Mouse (Mus musculus): ENCODE results near the gene Ackr4. TPM values are rescaled to one million over a fixed set of nuclear protein-coding genes. Genes with fewer than 3 reads are reported as not detected.
A peak's percentile ranks its signal among the peaks of the same experiment; 100 is the strongest.

Gene Ackr4
- total and polyA plus RNA-seq, 3 experiments, result 0.33 TPM; not detected in 2

DNA sequence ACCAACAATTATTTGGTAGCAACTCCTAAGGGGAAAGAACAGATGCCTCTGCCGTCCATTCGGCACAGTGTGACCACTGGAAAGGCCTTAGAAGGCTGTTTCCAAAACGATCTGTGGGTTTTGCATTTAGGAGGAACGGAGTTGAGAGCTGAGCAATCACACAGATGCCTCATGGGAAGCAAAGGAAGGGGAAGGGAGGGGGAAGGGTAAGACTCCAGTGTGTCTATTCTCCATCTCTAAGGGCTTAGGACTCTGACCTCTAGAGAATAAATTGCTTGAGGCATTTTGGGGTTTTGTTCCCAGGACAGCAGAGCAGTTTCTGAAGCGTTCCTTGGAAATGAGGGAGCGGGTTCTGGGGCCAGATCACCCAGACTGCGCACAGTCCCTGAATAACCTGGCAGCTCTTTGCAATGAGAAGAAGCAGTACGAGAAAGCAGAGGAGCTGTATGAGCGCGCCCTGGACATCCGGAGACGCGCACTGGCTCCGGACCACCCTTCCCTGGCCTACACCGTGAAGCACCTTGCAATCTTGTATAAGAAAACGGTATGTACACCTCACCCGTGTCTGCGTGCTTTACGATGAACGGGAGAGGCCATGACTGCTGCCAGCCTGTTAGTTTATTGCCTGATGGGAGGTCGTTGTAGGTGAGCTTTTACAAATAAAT lies 87.6 kb downstream of the Ackr4 start:
- H3K9me3 ChIP-seq (replicated peaks), result no peaks in the 10 kb centered on the region
- ATAC-seq (ENCODE audit: extremely low read depth, insufficient number of reproducible peaks, low FRiP score, poor library complexity, severe bottlenecking), result no peak

DNA sequence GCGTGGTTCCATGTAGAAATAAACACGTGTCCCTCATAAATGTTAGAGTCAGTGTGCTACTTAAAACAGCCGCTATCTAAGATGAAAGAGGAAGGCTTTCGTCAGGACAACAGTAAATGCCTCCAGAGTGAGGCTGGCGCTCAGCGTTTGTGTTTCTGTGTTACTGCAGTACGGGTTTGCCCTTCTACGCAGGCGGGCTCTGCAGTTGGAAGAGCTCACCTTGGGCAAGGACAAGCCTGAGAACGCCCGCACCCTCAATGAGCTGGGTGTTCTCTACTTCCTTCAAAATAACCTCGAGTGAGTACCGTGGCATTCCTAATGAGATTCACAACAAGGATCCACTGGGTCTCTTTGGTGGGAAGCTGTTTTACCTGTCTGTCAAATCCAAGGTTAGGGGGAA lies 88.5 kb downstream of the Ackr4 start:
- 0 out of 2 replicates have a peak, but pooled peaks cover 4% of the 10 kb centered on the region for H3K4me1 ChIP-seq (ENCODE audit: insufficient read depth, low read depth, low read length)

More for the DNA sequence above, 87.6 kb downstream of the Ackr4 start:
- Histone ChIP-seq H3K4me3 (ENCODE audit: low read depth, low read length) (no peak overlapping the region), H3K36me3 (replicated peaks) (no peaks in the 10 kb centered on the region), H3K27me3 (ENCODE audit: insufficient read depth, low read length) (peaks cover 2% of the 10 kb centered on the region; the same call in 1 of the 2 replicates), H3K4me1 (ENCODE audit: insufficient read depth, low read depth, low read length) (0 out of 2 replicates have a peak, but pooled peaks cover 4% of the 10 kb centered on the region)
- TF ChIP-seq TAL1 (conservative IDR thresholded peaks at IDR 0.05; ENCODE audit: low read depth, low read length) (no peak), GATA1 (IDR thresholded peaks at IDR 0.05; ENCODE audit: borderline replicate concordance, low read length) (no peak), POLR2AphosphoS5 (IDR thresholded peaks at IDR 0.05; ENCODE audit: insufficient replicate concordance, low read depth, low read length) (no peak), GATA2 (IDR thresholded peaks at IDR 0.05; ENCODE audit: borderline replicate concordance, low read depth, low read length) (no peak), CTCF (IDR thresholded peaks at IDR 0.05; ENCODE audit: low read depth, low read length) (no peak)
- no peak for DNase-seq (ENCODE audit: low spot score)

DNA sequence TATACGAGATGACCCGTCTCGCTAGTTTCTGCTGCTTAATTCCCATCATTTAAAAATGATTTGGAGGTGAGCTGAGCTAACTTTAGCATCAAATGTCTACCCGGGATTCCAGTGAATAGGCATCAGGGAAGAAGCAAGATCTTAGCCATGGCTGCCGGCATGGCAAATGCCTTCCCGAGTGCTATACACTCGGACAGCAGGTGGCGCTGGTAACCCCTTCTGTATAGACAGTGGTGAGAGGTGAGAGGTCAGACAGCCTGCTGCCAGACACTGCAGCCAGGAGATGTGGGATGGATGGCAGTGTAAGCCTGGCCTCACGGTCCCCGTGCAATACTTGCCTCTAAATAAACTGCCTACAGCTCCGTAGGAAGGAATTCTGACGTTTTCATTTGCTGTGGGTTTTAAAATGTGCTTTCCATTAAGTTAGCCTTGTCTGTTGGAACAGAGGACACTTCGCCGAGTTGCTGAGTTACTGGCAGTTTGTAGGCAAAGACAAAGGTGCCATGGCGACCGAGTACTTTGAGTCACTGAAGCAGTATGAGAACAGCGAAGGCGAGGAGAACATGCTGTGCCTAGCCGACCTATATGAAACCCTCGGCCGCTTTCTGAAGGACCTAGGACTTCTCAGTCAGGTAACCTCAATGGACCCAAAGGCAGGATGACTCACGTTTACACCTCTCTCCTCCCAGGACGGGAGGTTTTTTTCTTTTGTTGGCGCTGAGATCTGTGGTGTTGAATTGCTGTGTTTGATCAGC lies 91.3 kb downstream of the Ackr4 start:
- Histone ChIP-seq H3K4me1 (ENCODE audit: insufficient read depth, low read depth, low read length) (0 out of 2 replicates have a peak, but pooled peaks cover 4% of the 10 kb centered on the region), H3K36me3 (replicated peaks) (no peaks in the 10 kb centered on the region), H3K9me3 (replicated peaks) (no peaks in the 10 kb centered on the region), H3K4me3 (ENCODE audit: low read depth, low read length) (no peak overlapping the region), H3K27me3 (ENCODE audit: insufficient read depth, low read length) (no peaks in the 10 kb centered on the region; the same call in 1 of the 2 replicates)
- ATAC-seq (ENCODE audit: extremely low read depth, insufficient number of reproducible peaks, low FRiP score, poor library complexity, severe bottlenecking) (peak; percentile 80), DNase-seq (ENCODE audit: low spot score) (peak; percentile 53)
- TF ChIP-seq TAL1 (conservative IDR thresholded peaks at IDR 0.05; ENCODE audit: low read depth, low read length), result no peak
- peak; percentile 57 for TF ChIP-seq CTCF (IDR thresholded peaks at IDR 0.05; ENCODE audit: low read depth, low read length)

More for the DNA sequence above, 88.5 kb downstream of the Ackr4 start:
- H3K36me3 ChIP-seq (replicated peaks), result no peaks in the 10 kb centered on the region
- ATAC-seq (ENCODE audit: extremely low read depth, insufficient number of reproducible peaks, low FRiP score, poor library complexity, severe bottlenecking) (no peak), DNase-seq (ENCODE audit: low spot score) (no peak)
- no peaks in the 10 kb centered on the region for H3K9me3 ChIP-seq (replicated peaks)
- H3K4me3 ChIP-seq (ENCODE audit: low read depth, low read length), result no peak overlapping the region
- TF ChIP-seq GATA1 (IDR thresholded peaks at IDR 0.05; ENCODE audit: borderline replicate concordance, low read length) (no peak), POLR2AphosphoS5 (IDR thresholded peaks at IDR 0.05; ENCODE audit: insufficient replicate concordance, low read depth, low read length) (no peak), GATA2 (IDR thresholded peaks at IDR 0.05; ENCODE audit: borderline replicate concordance, low read depth, low read length) (no peak), CTCF (IDR thresholded peaks at IDR 0.05; ENCODE audit: low read depth, low read length) (no peak), TAL1 (conservative IDR thresholded peaks at IDR 0.05; ENCODE audit: low read depth, low read length) (no peak)
- peaks cover 2% of the 10 kb centered on the region; the same call in 1 of the 2 replicates for H3K27me3 ChIP-seq (ENCODE audit: insufficient read depth, low read length)

DNA sequence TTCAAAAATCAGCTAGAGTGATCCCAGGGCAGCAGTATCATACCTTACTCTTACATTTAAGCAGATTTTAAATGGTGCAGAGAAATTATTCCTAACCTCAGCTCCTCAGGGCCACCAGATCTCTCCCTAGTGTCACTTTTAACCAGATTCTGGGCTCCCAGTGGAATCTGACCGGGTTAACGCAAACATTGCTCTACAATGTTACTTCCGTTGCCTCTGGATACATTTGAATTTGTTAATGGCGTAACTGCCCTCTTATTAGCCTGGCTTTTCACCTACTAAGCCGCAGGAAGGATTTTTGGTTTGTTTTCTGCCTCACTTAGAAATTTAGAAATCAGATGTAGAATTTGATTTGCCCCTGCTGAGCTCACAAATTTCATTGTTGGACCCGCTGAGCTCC lies 92.0 kb downstream of the Ackr4 start:
- TF ChIP-seq CTCF (IDR thresholded peaks at IDR 0.05; ENCODE audit: low read depth, low read length) (no peak), TAL1 (conservative IDR thresholded peaks at IDR 0.05; ENCODE audit: low read depth, low read length) (no peak)
- Histone ChIP-seq H3K4me3 (ENCODE audit: low read depth, low read length) (no peak overlapping the region), H3K9me3 (replicated peaks) (no peaks in the 10 kb centered on the region), H3K4me1 (ENCODE audit: insufficient read depth, low read depth, low read length) (0 out of 2 replicates have a peak, but pooled peaks cover 4% of the 10 kb centered on the region), H3K27me3 (ENCODE audit: insufficient read depth, low read length) (no peaks in the 10 kb centered on the region; the same call in 1 of the 2 replicates), H3K36me3 (replicated peaks) (no peaks in the 10 kb centered on the region)
- no peak for DNase-seq (ENCODE audit: low spot score)
- ATAC-seq (ENCODE audit: extremely low read depth, insufficient number of reproducible peaks, low FRiP score, poor library complexity, severe bottlenecking), result no peak

DNA sequence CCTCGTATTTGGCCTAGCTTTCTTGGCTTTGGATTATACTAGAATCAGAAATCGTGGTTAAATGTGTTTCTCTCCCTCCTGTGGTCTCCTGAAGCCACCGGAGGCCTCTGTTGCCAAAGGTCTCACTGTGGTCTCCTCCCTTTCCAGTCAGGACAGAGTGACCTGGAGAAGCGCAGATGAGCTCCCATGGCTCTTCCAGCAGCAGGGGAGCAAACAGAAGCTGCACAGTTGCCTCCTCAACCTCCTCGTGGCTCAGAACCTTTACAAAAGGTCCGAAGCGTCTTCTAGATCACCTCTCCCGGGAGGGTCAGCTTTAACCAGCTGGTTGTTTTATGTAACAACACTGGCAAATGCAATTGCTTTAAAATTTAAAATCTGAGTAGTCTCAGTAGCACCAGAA lies 92.5 kb downstream of the Ackr4 start:
- H3K4me1 ChIP-seq (ENCODE audit: insufficient read depth, low read depth, low read length), result 0 out of 2 replicates have a peak, but pooled peaks cover 4% of the 10 kb centered on the region
- no peak overlapping the region for H3K4me3 ChIP-seq (ENCODE audit: low read depth, low read length)
- TF ChIP-seq CTCF (IDR thresholded peaks at IDR 0.05; ENCODE audit: low read depth, low read length) (no peak), GATA2 (IDR thresholded peaks at IDR 0.05; ENCODE audit: borderline replicate concordance, low read depth, low read length) (no peak), POLR2AphosphoS5 (IDR thresholded peaks at IDR 0.05; ENCODE audit: insufficient replicate concordance, low read depth, low read length) (no peak), GATA1 (IDR thresholded peaks at IDR 0.05; ENCODE audit: borderline replicate concordance, low read length) (no peak), TAL1 (conservative IDR thresholded peaks at IDR 0.05; ENCODE audit: low read depth, low read length) (no peak)
- H3K36me3 ChIP-seq (replicated peaks), result no peaks in the 10 kb centered on the region
- no peaks in the 10 kb centered on the region; the same call in 1 of the 2 replicates for H3K27me3 ChIP-seq (ENCODE audit: insufficient read depth, low read length)
- no peak for ATAC-seq (ENCODE audit: extremely low read depth, insufficient number of reproducible peaks, low FRiP score, poor library complexity, severe bottlenecking)
- DNase-seq (ENCODE audit: low spot score), result no peak
- H3K9me3 ChIP-seq (replicated peaks), result no peaks in the 10 kb centered on the region

Other genes starting within 250 kb of the Ackr4 start
- not detected in 2 replicates for gene Nphp3, start 124.4 kb downstream of the Ackr4 start, total RNA-seq (2014; fragmentation: Nextera tagmentation)
- gene Nphp3, start 124.4 kb downstream of the Ackr4 start, total RNA-seq (2017), result 0.05 TPM in 1 of 2 replicates, not detected in the other
- not detected in 2 replicates for gene Nphp3, start 124.4 kb downstream of the Ackr4 start, polyA plus RNA-seq (2012)
- gene Gm28305, start 86.3 kb downstream of the Ackr4 start, total RNA-seq (2014; fragmentation: Nextera tagmentation), result not detected in 2 replicates
- gene Gm28305, start 86.3 kb downstream of the Ackr4 start, total RNA-seq (2017), result not detected in 2 replicates
- gene Gm28305, start 86.3 kb downstream of the Ackr4 start, polyA plus RNA-seq (2012), result not detected in 2 replicates
- 36.8 and 43.7 TPM in 2 replicates for gene Uba5, start 63.8 kb downstream of the Ackr4 start, total RNA-seq (2014; fragmentation: Nextera tagmentation)
- gene Uba5, start 63.8 kb downstream of the Ackr4 start, total RNA-seq (2017), result 40.9 and 41.3 TPM in 2 replicates
- gene Uba5, start 63.8 kb downstream of the Ackr4 start, polyA plus RNA-seq (2012), result 8.7 and 9.6 TPM in 2 replicates
- gene Acad11, start 63.6 kb downstream of the Ackr4 start, total RNA-seq (2014; fragmentation: Nextera tagmentation), result 32.5 TPM in 2 replicates
- gene Acad11, start 63.6 kb downstream of the Ackr4 start, total RNA-seq (2017), result 24.0 and 26.4 TPM in 2 replicates
- 4.5 and 9.8 TPM in 2 replicates for gene Acad11, start 63.6 kb downstream of the Ackr4 start, polyA plus RNA-seq (2012)
- gene Dnajc13, start 136.0 kb upstream of the Ackr4 start, total RNA-seq (2014; fragmentation: Nextera tagmentation), result 119 and 129 TPM in 2 replicates
- 44.0 and 55.7 TPM in 2 replicates for gene Dnajc13, start 136.0 kb upstream of the Ackr4 start, total RNA-seq (2017)
- 62.9 and 68.3 TPM in 2 replicates for gene Dnajc13, start 136.0 kb upstream of the Ackr4 start, polyA plus RNA-seq (2012)
- gene Acpp, start 210.8 kb upstream of the Ackr4 start, total RNA-seq (2014; fragmentation: Nextera tagmentation), result not detected in 2 replicates
- gene Acpp, start 210.8 kb upstream of the Ackr4 start, total RNA-seq (2017), result 0.06 and 0.33 TPM in 2 replicates
- not detected in 2 replicates for gene Acpp, start 210.8 kb upstream of the Ackr4 start, polyA plus RNA-seq (2012)